Mouse (Mus musculus): ENCODE measurements around the gene Ncbp3.

The Ncbp3 gene

GRCm38 (mm10) chr11:73026961-73027360, 20.6 kb upstream of the Ncbp3 start:
- CTCF ChIA-PET = no interaction called here

- CTCF ChIA-PET = interaction anchor here (0.6 kb wide), 1 partner anchor 18 kb away, joined by 5 read pairs; no protein-coding TSS in a partner anchor
Observed at GRCm38 (mm10) chr11:73030821-73031498, 16.6 kb upstream of the Ncbp3 start.

GRCm38 (mm10) chr11:73031536-73031935, 16.0 kb upstream of the Ncbp3 start:
- CTCF ChIA-PET = no interaction called here

DNA sequence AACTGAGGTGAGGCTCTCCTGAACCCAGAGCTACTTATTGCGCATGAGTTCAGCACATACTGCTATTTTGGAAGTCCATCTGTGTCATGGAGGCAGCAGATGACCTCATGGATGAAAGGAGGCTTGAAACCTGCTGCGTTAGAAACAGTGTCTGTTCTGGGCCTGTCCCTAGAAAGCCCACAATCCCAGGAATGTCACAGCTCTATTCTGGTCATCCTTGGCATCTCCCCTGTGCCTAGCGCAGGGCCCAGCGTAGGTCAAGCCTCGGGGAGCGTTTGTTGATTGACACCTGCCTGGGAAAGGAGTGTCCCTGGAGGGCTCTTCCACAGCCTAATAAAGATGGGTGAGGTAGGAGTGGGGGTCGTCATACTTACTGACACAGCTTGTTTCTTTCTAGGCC, 11.5 kb upstream of the Ncbp3 start:
- CTCF ChIA-PET = no interaction called here

GRCm38 (mm10) chr11:73036889-73037288, 10.7 kb upstream of the Ncbp3 start:
- CTCF ChIA-PET = no interaction called here

DNA sequence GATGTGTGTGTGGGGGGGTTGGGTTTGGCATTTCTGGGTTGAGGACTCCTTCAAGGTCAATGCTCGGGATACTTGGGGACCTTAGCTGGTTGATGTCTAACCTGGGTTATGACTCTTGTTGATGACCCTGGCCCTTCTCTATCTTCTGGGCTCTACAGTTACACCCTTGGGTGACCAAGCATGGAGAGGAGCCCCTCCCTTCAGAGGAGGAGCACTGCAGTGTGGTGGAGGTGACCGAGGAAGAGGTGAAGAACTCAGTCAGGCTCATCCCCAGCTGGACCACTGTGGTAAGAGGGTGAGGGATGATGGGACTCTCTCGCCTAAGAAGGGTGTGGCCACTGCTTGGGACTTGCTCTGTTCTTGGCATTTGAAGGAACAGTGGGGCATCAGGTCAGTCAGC, 9.9 kb upstream of the Ncbp3 start:
- CTCF ChIA-PET = interaction anchor here (3.3 kb wide), 1 partner anchor 30 kb away, joined by 23 read pairs; no protein-coding TSS in a partner anchor

GRCm38 (mm10) chr11:73039102-73039799, 8.3 kb upstream of the Ncbp3 start:
- CTCF ChIA-PET = interaction anchor here (3.3 kb wide), 1 partner anchor 32 kb away, joined by 23 read pairs; no protein-coding TSS in a partner anchor

GRCm38 (mm10) chr11:73044229-73044755, 3.3 kb upstream of the Ncbp3 start:
- CTCF ChIA-PET = no interaction called here

- CTCF ChIA-PET = no interaction called here
Observed at GRCm38 (mm10) chr11:73044789-73045188, 2.8 kb upstream of the Ncbp3 start.

GRCm38 (mm10) chr11:73048030-73048876, 670 bp downstream of the Ncbp3 start:
- CTCF ChIA-PET = interaction anchor here (0.5 to 2.1 kb wide), 4 partner anchors 16 to 108 kb away, joined by 4 to 10 read pairs (median 4); no protein-coding TSS in a partner anchor

DNA sequence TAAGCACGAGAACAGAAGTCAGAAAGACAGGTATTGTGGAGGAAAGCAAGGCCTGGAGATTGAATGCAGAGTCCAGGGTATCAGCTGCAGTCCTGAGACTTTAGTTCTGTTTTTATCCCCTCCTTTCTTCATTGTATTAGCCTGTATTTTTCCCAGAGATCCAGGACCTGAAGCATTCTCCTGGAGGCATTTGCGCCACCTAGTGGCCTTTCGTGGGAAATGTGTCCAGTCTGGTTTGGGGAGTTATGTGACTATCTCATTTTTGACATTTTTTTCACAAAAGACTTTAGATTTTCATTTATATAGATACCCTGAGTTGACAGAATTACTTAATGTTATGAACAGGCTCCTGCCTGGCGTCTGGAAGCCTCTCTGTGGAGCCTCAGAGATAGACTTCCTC, 1.8 kb downstream of the Ncbp3 start:
- CTCF ChIA-PET = interaction anchor here (0.7 to 2.1 kb wide), 2 partner anchors 42 to 622 kb away, joined by 3 to 10 read pairs; no protein-coding TSS in a partner anchor

DNA sequence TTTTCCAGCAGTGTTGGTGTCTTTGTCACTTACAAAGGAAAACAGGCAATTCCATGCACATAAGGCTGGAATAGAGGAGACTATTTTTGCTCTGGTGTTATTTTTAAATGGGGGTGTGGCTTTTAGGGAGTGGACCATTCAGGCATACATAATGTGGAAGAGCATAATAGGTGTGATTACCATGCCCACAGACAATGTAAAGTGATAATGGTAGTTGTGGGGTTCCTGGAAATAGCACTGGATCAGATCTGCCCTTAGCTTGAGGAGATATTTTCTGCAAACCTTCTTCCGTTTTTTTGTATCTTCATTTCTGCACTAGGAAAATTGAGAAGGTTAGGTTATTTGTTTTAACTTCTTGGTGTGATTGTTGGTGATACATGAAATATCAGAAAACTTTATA, 5.2 kb downstream of the Ncbp3 start:
- CTCF ChIA-PET = interaction anchor here (0.6 kb wide), 1 partner anchor 128 kb away, joined by 3 read pairs; no protein-coding TSS in a partner anchor

DNA sequence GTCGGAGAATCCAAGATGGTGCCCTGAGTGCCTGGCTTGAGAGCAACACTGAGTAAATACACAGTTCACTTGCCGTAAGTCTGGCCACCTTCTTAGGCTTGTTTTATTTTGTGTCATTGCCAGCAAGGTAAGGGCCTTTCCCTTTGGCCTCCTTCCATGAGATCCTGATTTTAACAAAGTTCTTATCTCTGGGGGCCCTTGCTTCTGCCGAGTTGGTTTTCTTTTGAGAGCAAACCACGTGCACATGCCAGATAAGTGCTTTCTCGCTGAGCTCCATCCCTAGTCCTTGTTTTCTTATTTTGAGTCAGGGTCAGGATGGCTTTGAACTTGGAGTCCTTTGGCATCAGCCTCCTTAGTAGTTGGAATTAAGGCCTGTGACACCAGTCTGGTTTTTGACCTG, 10.1 kb downstream of the Ncbp3 start:
- CTCF ChIA-PET = no interaction called here

- CTCF ChIA-PET = no interaction called here
Observed at GRCm38 (mm10) chr11:73059630-73060029, 12.0 kb downstream of the Ncbp3 start.

GRCm38 (mm10) chr11:73061413-73061812, 13.8 kb downstream of the Ncbp3 start:
- CTCF ChIA-PET = no interaction called here

DNA sequence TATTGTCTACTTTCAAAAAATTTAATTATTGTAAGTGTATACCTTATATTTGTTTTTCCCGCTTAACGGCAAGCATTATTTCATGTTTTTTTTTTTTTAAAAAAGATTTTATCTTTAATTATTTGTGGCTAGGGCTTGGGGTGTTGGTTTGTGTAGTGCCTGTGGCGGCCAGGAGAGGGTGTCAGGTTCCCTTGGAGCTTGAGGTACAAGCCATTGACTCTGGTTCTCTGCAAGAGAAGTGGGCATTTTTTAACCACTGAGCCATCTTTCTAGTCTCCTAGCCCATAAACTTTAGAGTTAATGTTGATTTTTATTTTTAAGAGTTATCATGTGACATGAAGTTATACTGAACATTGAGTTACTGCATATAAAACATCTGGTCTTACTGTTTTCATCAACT, 24.3 kb downstream of the Ncbp3 start:
- CTCF ChIA-PET = interaction anchor here (0.6 to 0.7 kb wide), 2 partner anchors 84 to 1007 kb away, joined by 3 to 7 read pairs; no protein-coding TSS in a partner anchor

- CTCF ChIA-PET = no interaction called here
Observed at GRCm38 (mm10) chr11:73076295-73076694, 28.7 kb downstream of the Ncbp3 start.

DNA sequence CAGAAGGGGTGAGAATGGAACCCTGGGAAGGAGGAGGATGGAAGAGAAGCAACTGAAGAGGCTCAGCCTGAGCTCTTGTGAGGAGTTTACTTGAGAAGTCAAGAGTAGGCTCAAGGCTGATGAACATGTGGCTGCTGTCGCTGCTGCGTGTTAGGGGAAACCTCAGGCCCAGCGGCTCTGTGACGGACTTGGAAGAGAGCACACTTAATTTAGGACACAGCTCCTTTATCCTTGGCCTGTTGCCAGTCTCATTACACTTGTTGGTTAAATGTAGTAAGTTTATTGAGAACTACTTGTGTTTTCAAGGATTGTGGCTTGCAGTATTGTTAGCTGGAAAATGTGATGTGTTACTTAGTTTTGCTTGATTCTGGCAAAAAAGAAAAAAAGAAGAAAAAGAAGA, 29.1 kb downstream of the Ncbp3 start:
- CTCF ChIA-PET = no interaction called here

GRCm38 (mm10) chr11:73077211-73077720, 29.7 kb downstream of the Ncbp3 start:
- CTCF ChIA-PET = interaction anchor here (0.5 kb wide), 1 partner anchor 28 kb away, joined by 5 read pairs; no protein-coding TSS in a partner anchor

GRCm38 (mm10) chr11:73078615-73079014, 31.0 kb downstream of the Ncbp3 start:
- CTCF ChIA-PET = no interaction called here

DNA sequence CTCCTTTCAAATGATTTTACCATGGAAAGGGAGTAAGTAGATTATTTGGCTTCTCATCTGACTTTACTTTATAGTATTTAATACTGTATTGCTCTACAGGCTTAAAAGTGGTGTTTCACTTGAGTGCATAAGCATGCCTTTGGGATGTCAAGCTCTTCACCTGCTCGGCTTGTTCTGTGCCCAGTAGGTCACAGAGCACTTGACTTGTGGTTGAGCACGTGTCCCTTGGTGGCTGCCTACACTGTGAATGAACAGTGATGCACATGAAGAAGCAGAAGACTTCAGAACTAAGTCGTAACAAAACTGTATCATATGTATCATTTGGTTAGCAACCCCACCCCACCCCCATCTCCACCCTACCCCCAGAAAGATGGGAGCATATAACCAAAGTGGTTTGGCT, 32.7 kb downstream of the Ncbp3 start:
- CTCF ChIA-PET = no interaction called here

Data from spleen, embryonic (tissue).